Mouse (Mus musculus): ENCODE results near the gene Spred3. TPM values are rescaled to one million over a fixed set of nuclear protein-coding genes. Genes with fewer than 3 reads are reported as not detected.

The Spred3 gene
- polyA plus RNA-seq, 2 experiments from 2014 or later = 0.78 TPM; not detected in 1

- peak; percentile 65 for ATAC-seq
These were observed 45.2 kb downstream of the Spred3 start, which contains the start of gene Ryr1 for GRCm38 (mm10) chr7:29124970-29125369. Gene Ryr1 (minus strand): TSS chr7:29125179.

- ATAC-seq = no peak
These were observed 46.5 kb downstream of the Spred3 start for GRCm38 (mm10) chr7:29123531-29124358.

GRCm38 (mm10) chr7:29122821-29123220, 47.4 kb downstream of the Spred3 start:
- no peak for ATAC-seq

- no peak for ATAC-seq
These were observed 50.7 kb downstream of the Spred3 start for GRCm38 (mm10) chr7:29119526-29119925.

GRCm38 (mm10) chr7:29118142-29118851, 51.9 kb downstream of the Spred3 start:
- ATAC-seq = no peak

- ATAC-seq = no peak
These were observed 60.9 kb downstream of the Spred3 start for GRCm38 (mm10) chr7:29108992-29109955.

Other genes starting within 250 kb of the Spred3 start
- 100 to 1,000 TPM in 1 of 2 experiments, 10 to 100 TPM in 1; 84.6 to 128 TPM for gene Actn4, start 208.1 kb downstream of the Spred3 start, polyA plus RNA-seq (2017; shearing (Covaris generic))
- 100 to 1,000 TPM; 603 to 630 TPM for gene Eif3k, start 188.5 kb downstream of the Spred3 start, polyA plus RNA-seq (2017; shearing (Covaris generic))
- 100 to 1,000 TPM in 1 of 2 experiments, 10 to 100 TPM in 1; 88.8 to 120 TPM for gene Map4k1, start 188.4 kb downstream of the Spred3 start, polyA plus RNA-seq (2017; shearing (Covaris generic))
- gene Ryr1, start 45.2 kb downstream of the Spred3 start, polyA plus RNA-seq (2017; shearing (Covaris generic)) = under 1 TPM; 0.03 to 0.05 TPM
- gene Rasgrp4, start 35.6 kb downstream of the Spred3 start, polyA plus RNA-seq (2017; shearing (Covaris generic)) = 1 to 10 TPM in 1 of 2 experiments, under 1 TPM in 1; 0.95 to 1.1 TPM
- 10 to 100 TPM; 11.4 to 16.3 TPM for gene Fam98c, start 14.2 kb downstream of the Spred3 start, polyA plus RNA-seq (2017; shearing (Covaris generic))
- gene Ggn, start 201 bp downstream of the Spred3 start, polyA plus RNA-seq (2017; shearing (Covaris generic)) = not detected
- 100 to 1,000 TPM; 214 to 229 TPM for gene Psmd8, start 10.3 kb upstream of the Spred3 start, polyA plus RNA-seq (2017; shearing (Covaris generic))
- gene Catsperg1, start 43.6 kb upstream of the Spred3 start, polyA plus RNA-seq (2017; shearing (Covaris generic)) = under 1 TPM in 1 of 2 experiments, not detected in 1; 0.15 TPM
- gene Kcnk6, start 62.1 kb upstream of the Spred3 start, polyA plus RNA-seq (2017; shearing (Covaris generic)) = 1 to 10 TPM; 1.6 to 1.9 TPM
- 10 to 100 TPM; 57.6 to 73.2 TPM for gene Yif1b, start 67.9 kb upstream of the Spred3 start, polyA plus RNA-seq (2017; shearing (Covaris generic))
- 1 to 10 TPM; 2.7 to 3.6 TPM for gene 2200002D01Rik, start 78.1 kb upstream of the Spred3 start, polyA plus RNA-seq (2017; shearing (Covaris generic))
- 10 to 100 TPM; 66.6 to 70.2 TPM for gene Spint2, start 111.5 kb upstream of the Spred3 start, polyA plus RNA-seq (2017; shearing (Covaris generic))
- gene Ppp1r14a, start 118.9 kb upstream of the Spred3 start, polyA plus RNA-seq (2017; shearing (Covaris generic)) = not detected
- gene Dpf1, start 133.5 kb upstream of the Spred3 start, polyA plus RNA-seq (2017; shearing (Covaris generic)) = not detected